Mouse (Mus musculus) liver, embryonic 14 days (tissue): ENCODE measurements around the gene Gm20767. TPM values are rescaled to one million over a fixed set of nuclear protein-coding genes. Genes with fewer than 3 reads are reported as not detected.

Experiments used
- polyA plus RNA-seq: library from polyadenylated mRNA; depleted of rRNA; stranded (reverse); fragments of >200 nt; gene quantifications from 2 replicates; pipeline ENCODE4 v1.2.3, GENCODE M21; 2012; rRNA removed

Gene Gm20767
- not detected in 2 replicates for polyA plus RNA-seq

DNA sequence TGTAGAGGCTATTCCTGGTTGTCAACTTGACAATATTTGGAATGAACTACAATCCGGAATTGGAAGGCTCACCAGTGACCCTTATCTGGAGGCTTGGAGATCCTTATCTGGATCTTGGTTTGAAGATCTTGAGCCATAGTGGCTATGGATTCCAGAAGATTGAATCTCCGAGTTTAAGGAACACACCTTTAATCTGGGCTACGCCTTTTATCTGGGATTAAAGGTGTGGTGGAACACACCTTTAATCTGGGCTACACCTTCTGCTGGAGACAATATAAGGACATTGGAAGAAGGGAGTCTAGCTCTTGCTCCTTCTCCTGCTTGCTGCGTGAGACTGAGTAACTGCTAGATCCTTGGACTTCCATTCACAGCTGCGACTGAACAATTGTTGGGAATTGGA is at the start of gene Gm20767:
TSS of gene Gm20767 (plus strand) at position 301 of the 400 bp plus-strand sequence.

DNA sequence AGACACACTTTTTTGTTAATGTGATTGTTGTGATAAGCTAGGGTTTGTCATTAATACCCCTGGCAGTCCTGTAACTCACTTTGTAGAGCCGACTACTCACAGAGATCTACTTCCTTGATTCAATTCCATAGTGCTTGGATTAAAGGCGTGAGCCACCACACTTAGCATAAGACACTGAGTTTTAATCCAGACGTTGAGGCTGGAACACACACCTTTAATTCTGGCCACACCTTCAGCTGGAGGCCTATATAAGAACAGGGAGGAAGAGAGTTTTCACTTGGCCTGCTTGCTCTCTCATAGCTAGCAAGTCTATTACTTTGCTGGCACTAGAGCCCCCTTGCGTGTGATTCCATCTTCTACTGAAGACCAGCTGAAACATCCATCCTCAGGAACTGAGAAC is 32.1 kb downstream of the Gm20767 start, which contains the start of gene Gm21818:
TSS of gene Gm21818 (plus strand) at position 301 of the 400 bp plus-strand sequence.

Other genes with a start within 250 kb of the Gm20767 start
- gene Tcstv1, start 245.5 kb upstream of the Gm20767 start, polyA plus RNA-seq, result not detected in 2 replicates
- gene Gm21761, start 211.0 kb upstream of the Gm20767 start, polyA plus RNA-seq, result not detected in 2 replicates
- gene B020031M17Rik, start 189.4 kb upstream of the Gm20767 start, polyA plus RNA-seq, result not detected in 2 replicates
- not detected in 2 replicates for gene Gm36079, start 113.2 kb upstream of the Gm20767 start, polyA plus RNA-seq
- gene Gm21188, start 88.1 kb upstream of the Gm20767 start, polyA plus RNA-seq, result 0.09 and 0.33 TPM in 2 replicates
- not detected in 2 replicates for gene Gm21818, start 32.2 kb downstream of the Gm20767 start, polyA plus RNA-seq
- not detected in 2 replicates for gene Gm21762, start 75.7 kb downstream of the Gm20767 start, polyA plus RNA-seq
- gene Gm21731, start 98.9 kb downstream of the Gm20767 start, polyA plus RNA-seq, result not detected in 2 replicates
- not detected in 2 replicates for gene AF067061, start 122.9 kb downstream of the Gm20767 start, polyA plus RNA-seq
- 0.18 and 0.58 TPM in 2 replicates for gene BC147527, start 160.1 kb downstream of the Gm20767 start, polyA plus RNA-seq
- not detected in 2 replicates for gene Tcstv3, start 176.6 kb downstream of the Gm20767 start, polyA plus RNA-seq